Mouse (Mus musculus) brown adipose tissue, adult 24 weeks (tissue): ENCODE measurements around the gene Tmtc1. TPM values are rescaled to one million over a fixed set of nuclear protein-coding genes. Genes with fewer than 3 reads are reported as not detected.

Experiments used
- H3K27ac ChIP-seq: fragments of 200-500 bp; replicated peaks from 2 replicates; pipeline ENCODE4 v1.5.1; 2012; ENCODE audit warnings: low read depth, mild to moderate bottlenecking, low read length
- H3K4me1 ChIP-seq: fragments of 200-500 bp; 2 replicates; pipeline ENCODE4 v1.6.1; 2012; ENCODE audit warnings: low read length, mixed read lengths; ENCODE audit not compliant: control insufficient read depth, insufficient read depth, insufficient read length
- H3K4me3 ChIP-seq: fragments of 200-500 bp; 2 replicates; pipeline ENCODE4 v1.5.1; 2012; ENCODE audit warnings: low read depth, mild to moderate bottlenecking, low read length, moderate library complexity; ENCODE audit not compliant: insufficient read depth
- polyA plus RNA-seq: library from polyadenylated mRNA; stranded (reverse); fragments of >200 nt; gene quantifications from 2 replicates; pipeline ENCODE4 v1.2.4, GENCODE M21; 2012; ENCODE audit not compliant: missing spikeins, insufficient read depth, insufficient read length

Tmtc1 gene
- polyA plus RNA-seq, 1 experiment: 1.9 TPM

DNA sequence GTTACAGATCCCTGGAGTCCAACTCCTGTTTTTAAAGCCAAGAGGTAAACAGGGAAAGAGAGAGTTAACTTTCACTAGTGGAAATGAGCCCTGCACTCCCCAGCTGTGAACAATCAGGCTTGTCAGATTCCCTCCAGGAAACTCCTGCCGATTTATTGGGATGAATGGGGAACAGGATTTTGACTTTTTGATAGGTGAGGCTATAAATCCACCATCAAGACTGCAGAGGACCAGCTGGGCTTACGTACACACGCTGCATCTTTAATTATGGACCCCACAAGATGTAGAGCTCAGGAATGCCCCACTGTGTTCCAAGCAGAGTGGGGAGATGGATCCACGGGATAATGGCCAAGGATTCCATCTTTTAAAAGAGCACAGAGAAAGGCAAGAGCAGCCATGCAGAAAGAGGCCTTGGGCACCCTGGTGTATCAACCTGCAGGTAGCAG is 77.1 kb downstream of the Tmtc1 start:
- no peaks in the 10 kb centered on the region for H3K4me1 ChIP-seq
- H3K4me3 ChIP-seq: no peak overlapping the region
- no peak overlapping the region for H3K27ac ChIP-seq

DNA sequence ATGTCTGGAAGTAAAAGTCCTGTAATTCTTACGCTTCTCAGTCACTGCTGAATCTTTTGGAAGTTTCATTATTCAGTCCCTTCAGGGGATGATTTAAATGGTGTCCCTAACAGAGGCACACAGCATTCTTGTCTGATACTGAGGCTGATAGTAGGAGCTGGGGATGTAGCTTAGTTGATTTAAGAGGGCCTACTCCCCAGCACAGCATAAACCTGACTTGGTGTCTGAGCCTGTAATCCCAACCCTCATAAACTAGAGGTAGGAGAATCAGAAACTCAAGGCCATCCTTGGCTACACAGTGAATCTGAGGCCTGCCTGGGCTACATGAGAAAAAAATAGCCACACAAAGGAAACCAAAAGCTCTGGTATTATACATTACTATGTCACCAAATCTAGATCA is 77.6 kb downstream of the Tmtc1 start:
- Histone ChIP-seq H3K4me3 (no peak overlapping the region), H3K27ac (no peak overlapping the region), H3K4me1 (no peaks in the 10 kb centered on the region)

DNA sequence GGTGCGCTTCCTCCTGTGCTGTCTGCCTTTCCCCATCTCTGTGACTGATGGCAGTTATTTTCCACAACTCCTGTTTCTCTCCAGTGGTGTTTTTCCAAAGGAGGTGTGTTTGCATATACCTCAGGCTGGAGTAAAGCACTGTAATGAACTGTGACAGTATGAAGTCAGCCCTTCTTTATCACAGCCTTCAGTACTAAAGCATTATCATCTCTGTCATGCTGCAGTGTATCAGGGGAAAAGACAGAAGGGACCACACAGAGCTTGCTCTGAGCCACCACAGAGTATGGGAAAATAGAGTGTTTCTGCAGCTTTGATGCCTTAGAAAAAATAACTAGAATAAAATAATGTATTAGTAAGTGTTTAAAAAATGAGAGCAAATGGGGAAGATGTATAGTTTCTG is 81.0 kb downstream of the Tmtc1 start:
- Histone ChIP-seq H3K4me1 (no peaks in the 10 kb centered on the region), H3K4me3 (no peak overlapping the region), H3K27ac (no peak overlapping the region)

DNA sequence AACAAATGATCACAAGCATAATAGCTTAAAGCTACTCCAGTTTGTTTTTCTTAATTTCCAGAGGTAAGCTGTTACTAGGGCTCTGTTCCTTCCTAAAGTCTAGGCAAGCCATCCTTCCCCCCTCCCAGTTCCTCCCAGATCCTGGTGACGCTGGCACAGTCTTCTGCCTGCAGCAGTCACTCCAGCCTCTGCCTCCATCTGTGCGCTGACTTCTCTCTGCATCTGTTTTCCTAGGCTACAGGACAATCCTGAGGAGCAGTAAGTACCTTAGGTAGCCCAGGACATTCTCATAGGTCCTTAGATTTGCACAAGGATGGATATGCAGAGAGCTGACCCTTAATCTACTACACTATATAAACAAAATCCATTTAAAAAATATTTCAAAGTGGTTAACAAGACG is 81.7 kb downstream of the Tmtc1 start:
- H3K4me3 ChIP-seq: no peak overlapping the region
- no peak overlapping the region for H3K27ac ChIP-seq
- no peaks in the 10 kb centered on the region for H3K4me1 ChIP-seq

DNA sequence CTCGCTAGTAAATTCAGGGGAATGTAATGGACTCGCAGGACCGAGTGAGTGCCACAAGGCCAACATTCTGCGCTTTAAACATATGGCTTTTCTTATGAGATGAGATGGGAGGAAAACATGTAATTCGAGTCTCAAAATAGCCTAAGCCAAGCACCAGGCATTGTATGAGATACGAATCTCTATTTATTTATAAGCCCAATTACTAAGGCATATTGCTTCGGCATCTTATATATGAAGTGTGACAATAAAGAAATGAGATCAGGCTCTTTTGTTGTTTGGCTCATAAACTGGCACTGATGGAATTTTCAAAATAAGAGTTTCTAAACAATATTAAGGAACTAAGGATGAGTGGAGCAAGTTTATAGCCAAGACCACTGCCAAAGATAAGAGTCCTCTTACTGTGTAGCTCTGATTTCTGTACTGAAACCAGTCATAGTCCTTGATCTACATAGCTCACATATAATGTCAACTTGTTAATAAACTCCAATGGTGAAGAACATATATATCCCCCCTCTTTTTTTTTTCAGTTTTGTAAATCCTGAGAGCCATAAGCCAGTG is 84.8 kb downstream of the Tmtc1 start:
- Histone ChIP-seq H3K27ac (no peak overlapping the region), H3K4me1 (peaks cover 5% of the 10 kb centered on the region; the same call in 1 of the 2 replicates)

DNA sequence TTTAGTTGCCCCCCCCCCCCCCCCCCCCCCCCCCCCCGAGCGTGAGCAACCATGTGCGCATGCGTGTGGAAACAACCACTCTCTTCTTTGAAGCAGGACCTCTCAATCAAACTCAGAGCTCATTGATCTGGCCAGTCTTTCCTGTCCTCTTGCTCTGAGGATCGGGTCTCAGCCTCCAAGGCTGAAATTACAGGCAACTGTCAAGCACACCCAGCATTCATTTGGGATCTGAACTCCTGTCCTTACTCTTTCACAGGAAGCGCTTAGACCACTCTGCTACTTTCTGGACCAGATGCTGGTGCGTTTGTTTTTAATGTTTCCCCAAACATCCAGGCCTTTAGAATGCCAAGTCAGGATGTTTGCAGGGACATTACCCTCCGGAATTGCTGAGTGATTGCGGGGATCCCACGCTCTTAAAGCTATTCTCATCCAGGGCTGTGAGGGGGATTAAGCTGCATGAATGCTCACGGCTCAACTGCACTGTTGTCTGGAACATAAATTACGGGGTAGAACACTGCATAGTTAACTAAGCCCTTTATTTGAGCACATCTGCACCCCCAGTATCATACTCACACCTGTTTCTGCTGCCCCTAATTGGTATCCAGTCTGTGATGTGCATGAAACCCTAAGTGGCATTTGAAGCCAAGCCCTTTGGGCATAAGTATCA is 85.5 kb downstream of the Tmtc1 start:
- Histone ChIP-seq H3K4me3 (no peak overlapping the region), H3K27ac (no peak overlapping the region), H3K4me1 (peaks cover 5% of the 10 kb centered on the region; the same call in 1 of the 2 replicates)

More for the DNA sequence above, 84.8 kb downstream of the Tmtc1 start:
- no peak overlapping the region for H3K4me3 ChIP-seq

DNA sequence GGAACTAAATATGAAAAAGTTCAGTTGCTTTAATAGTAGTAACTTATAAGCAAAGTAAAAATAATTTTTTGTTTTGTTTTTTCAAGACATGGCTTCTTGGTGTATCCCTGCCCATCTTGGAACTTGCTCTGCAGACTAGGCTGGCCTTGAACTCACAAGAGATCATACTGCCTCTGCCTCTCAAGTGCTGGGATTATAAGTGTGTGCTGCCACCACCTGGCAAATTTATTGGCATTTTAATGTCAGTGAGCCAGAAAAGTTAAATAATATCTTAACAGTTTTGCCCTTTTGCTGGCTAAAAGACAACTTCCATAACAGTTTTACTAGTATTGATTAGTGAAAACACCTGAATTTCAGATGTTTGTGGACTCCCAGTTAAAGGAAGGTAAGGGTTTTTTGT is 88.0 kb downstream of the Tmtc1 start:
- Histone ChIP-seq H3K4me3 (no peak overlapping the region), H3K4me1 (peaks cover 5% of the 10 kb centered on the region; the same call in 1 of the 2 replicates), H3K27ac (no peak overlapping the region)

DNA sequence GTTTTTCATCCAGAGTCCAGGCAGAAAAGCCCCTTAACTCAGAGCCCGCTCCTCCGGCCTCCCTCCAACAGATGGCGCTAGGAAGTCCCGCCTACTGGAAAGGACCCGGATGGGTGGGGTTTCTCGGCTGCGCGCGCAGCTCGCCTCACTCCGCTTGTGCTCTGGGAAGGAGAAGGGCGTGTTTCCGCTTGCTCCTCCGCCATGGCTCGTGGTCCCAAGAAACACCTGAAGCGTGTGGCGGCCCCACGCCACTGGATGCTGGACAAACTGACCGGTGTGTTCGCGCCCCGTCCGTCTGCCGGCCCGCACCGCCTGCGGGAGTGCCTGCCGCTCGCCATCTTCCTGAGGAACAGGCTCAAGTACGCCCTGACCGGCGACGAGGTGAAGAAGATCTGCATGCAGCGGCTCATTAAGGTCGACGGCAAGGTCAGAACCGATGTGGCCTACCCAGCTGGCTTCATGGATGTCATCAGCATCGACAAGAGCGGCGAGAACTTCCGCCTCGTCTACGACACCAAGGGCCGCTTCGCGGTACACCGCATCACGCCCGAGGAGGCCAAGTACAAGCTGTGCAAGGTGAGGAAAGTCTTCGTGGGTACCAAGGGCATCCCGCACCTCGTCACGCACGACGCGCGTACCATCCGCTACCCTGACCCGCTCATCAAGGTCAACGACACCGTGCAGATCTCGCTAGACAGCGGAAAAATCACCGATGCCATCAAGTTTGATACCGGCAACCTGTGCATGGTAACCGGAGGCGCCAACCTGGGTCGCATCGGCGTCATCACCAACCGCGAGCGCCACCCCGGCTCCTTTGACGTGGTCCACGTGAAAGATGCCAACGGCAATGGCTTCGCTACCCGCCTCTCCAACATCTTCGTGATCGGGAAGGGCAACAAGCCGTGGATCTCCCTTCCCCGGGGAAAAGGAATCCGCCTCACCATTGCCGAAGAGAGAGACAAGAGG is 89.4 kb downstream of the Tmtc1 start:
- peak overlapping the region; percentile 59 for H3K4me3 ChIP-seq
- H3K4me1 ChIP-seq: peaks cover 5% of the 10 kb centered on the region; the same call in 1 of the 2 replicates
- peak overlapping the region; percentile 45 for H3K27ac ChIP-seq

DNA sequence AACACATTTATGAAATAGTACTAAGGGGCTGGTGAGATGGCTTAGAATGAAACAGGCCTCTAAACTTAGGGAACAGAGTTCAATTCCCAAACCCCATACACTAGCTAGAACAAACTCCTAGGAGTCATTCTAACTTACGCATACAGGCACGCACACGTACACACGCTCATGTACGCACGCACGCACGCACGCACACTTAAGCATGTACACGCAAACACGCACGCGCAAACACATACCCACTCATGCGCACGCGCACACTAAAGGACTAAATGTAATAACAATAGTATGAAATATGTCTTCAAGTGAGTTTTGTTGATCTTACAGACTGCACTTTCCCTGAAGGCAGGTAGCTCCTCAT is 90.1 kb downstream of the Tmtc1 start:
- no peak overlapping the region for H3K27ac ChIP-seq
- H3K4me3 ChIP-seq: peak overlapping the region; percentile 59
- peaks cover 5% of the 10 kb centered on the region; the same call in 1 of the 2 replicates for H3K4me1 ChIP-seq

DNA sequence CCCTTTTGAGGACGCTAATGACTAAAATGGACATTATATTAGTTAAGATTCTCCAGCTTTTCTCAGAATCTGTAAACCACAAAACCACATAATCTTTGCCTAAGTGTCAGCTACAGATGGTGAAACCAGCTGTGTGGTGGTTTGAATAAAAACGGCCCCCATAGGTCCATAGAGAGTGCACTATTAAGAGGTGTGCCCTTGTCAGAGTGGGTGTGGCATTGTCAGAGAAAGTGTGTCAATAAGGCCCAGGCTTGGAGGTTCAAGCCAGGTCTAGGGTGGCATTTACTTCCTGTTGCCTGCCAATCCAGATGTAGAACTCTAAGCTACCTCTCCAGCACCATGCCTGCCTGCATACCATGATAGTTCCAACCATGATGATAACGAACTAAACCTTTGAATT is 99.2 kb downstream of the Tmtc1 start:
- Histone ChIP-seq H3K4me3 (no peak overlapping the region), H3K27ac (no peak overlapping the region), H3K4me1 (no peaks in the 10 kb centered on the region)

DNA sequence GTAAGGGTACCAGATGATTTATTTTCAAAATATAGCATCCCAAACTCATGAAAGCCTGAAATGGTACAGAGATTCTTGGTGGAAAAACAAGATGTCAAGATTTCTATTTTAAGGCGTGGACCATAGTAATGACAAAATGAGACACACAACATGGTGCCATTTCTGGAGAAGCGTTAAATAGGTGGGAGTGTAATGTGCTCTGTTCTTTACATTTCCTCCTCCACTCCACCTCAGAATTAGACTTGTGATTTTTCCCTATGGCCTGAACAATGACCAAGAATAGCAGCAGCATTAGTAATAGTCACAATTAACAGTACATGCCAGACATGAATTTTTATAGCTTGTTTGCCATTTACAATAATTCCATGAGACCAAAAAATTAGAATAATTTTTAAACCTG is 102.0 kb downstream of the Tmtc1 start:
- H3K4me1 ChIP-seq: no peaks in the 10 kb centered on the region
- H3K4me3 ChIP-seq: no peak overlapping the region
- no peak overlapping the region for H3K27ac ChIP-seq

DNA sequence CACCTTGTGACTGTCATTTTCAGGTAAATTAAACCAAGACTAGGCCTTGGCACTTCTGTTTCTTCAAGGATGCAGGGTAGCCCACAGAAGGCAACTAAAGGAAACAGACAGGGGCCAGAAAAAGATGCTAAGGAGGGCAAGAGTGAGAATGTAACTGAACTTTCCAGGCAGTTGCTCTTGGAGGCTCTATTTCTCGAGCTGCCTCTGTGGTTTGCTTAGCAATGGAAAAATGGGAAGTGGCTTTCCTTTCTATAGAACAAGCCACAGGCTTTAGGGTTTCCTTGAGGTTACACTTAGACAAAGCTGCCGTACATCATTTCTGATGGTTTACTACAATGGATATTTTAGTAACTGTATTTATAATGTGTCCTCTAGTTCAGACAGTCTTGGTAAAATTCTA is 102.4 kb downstream of the Tmtc1 start:
- no peaks in the 10 kb centered on the region for H3K4me1 ChIP-seq
- no peak overlapping the region for H3K4me3 ChIP-seq
- H3K27ac ChIP-seq: no peak overlapping the region

DNA sequence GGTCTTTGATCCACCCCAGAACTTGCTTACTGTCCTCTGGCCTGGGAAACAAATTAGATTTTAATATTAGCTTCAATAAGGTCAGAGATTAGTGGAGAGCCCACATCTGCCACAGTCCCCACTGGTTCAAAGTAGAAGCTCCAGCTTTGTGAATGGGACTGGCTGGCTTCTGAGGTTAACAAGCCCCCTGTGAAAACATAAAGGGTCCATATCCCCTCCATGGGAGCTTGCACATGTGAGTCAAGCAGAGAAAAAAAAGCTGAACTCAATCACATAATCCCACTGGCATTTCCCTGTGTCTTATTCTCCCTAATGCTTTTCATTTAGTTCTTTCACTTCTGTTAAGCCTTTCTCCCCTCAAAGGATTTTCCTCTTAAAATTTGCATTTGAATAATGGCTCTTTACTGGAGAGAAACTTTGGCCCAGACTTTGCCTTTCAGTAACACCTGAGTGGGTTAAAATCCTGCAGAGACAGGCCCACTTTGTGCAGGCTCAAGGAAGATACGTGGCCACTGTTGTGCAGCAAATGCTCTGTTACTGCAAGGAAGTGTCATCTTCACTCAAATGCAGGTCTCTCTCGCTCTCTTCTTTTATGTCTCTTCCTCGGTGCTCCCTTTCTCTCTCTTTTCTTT is 105.7 kb downstream of the Tmtc1 start:
- H3K4me1 ChIP-seq: peaks cover 3% of the 10 kb centered on the region; the same call in 1 of the 2 replicates
- H3K27ac ChIP-seq: no peak overlapping the region
- H3K4me3 ChIP-seq: no peak overlapping the region

DNA sequence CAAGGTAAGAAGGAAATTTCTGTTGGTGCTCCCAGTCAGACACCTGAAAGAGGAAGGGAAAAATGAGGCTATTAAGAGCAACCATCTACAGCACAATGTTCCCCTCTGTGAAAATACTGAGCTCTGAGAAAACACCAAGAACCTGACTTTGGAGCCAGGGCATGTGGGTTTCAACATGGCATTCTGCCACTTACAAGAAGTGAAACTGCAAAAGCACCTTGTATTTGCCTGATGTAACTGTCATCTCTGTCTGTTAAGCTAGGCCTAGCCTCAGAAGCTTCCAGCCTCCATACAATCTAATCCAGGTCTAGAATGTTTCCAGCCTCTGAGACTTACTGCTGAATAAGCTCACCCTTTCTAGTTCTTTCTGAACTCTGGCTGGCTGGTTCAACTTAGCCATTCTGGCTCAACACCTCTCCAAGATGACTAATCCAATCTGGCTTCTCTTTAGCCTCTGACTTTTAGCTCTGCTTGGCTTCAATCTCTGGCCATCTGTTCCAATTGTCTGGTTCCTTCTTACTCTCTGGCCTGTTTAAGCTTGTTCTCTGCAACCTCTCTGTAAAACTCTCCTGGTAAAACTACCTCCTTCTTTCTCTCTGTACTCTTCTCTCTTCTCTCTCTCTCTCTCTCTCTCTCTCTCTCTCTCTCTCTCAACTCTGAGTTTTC is 107.8 kb downstream of the Tmtc1 start:
- peak overlapping the region; percentile 66 for H3K27ac ChIP-seq
- H3K4me3 ChIP-seq: no peak overlapping the region
- H3K4me1 ChIP-seq: peaks cover 5% of the 10 kb centered on the region; the same call in 1 of the 2 replicates
